Mouse (Mus musculus) spleen, postnatal 36 days (tissue): ENCODE measurements at regions not wholly inside any gene's neighbourhood (a gene's known extent, or its start where the extent isn't known, plus 50 kb on each side); places are given as distances from the start of the nearest gene placed in this dataset.
"Not testable (repeated sequence)": the region's sequence is repeated elsewhere in the genome, so short reads cannot be mapped to it uniquely, and the experiment has no call there.

Experiments used
- DNase-seq, 2 experiments: peaks; one replicate each; pipeline ENCODE4 v3.0.0; 2022; ENCODE audit warnings: low spot score in 2 of 2, mixed read lengths in 1 of 2

- no peak for DNase-seq
Measured at GRCm38 (mm10) chr16:57923447-57924129, 169.1 kb upstream of the Col8a1 start.

- no peak for DNase-seq
Measured at GRCm38 (mm10) chr16:57924130-57924495, 169.6 kb upstream of the Col8a1 start.

- no peak for DNase-seq
Measured at GRCm38 (mm10) chr16:57927816-57928215, 173.3 kb upstream of the Col8a1 start.

- DNase-seq: no peak
Measured at GRCm38 (mm10) chr16:57928301-57928700, 173.8 kb upstream of the Col8a1 start.

GRCm38 (mm10) chr16:57929151-57929764, 174.7 kb upstream of the Col8a1 start:
- DNase-seq: no peak

GRCm38 (mm10) chr16:57945404-57945803, 190.9 kb upstream of the Col8a1 start:
- DNase-seq: no peak

- no peak for DNase-seq
Measured at GRCm38 (mm10) chr16:57947309-57947708, 192.8 kb upstream of the Col8a1 start.

GRCm38 (mm10) chr16:57949680-57950079, 195.1 kb upstream of the Col8a1 start:
- no peak for DNase-seq

GRCm38 (mm10) chr16:57970956-57971355, 216.4 kb upstream of the Col8a1 start:
- DNase-seq: no peak

- no peak for DNase-seq
Measured at GRCm38 (mm10) chr16:57984111-57984510, 229.6 kb upstream of the Col8a1 start.

GRCm38 (mm10) chr16:58005740-58006139, 251.2 kb upstream of the Col8a1 start:
- DNase-seq: no peak

- DNase-seq: no peak
Measured at GRCm38 (mm10) chr16:58013557-58013956, 259.0 kb upstream of the Col8a1 start.

GRCm38 (mm10) chr16:58027525-58027924, 273.0 kb upstream of the Col8a1 start:
- no peak for DNase-seq

- not testable (repeated sequence) for DNase-seq
Measured at GRCm38 (mm10) chr16:58028541-58028940, 274.0 kb upstream of the Col8a1 start.

- DNase-seq: no peak
Measured at GRCm38 (mm10) chr16:58029674-58030073, 275.1 kb upstream of the Col8a1 start.

GRCm38 (mm10) chr16:58068654-58069271, 314.2 kb upstream of the Col8a1 start:
- no peak for DNase-seq

GRCm38 (mm10) chr16:58072441-58072840, 317.9 kb upstream of the Col8a1 start:
- no peak for DNase-seq

- DNase-seq: no peak
Measured at GRCm38 (mm10) chr16:58100351-58100750, 307.9 kb upstream of the Dcbld2 start.

- DNase-seq: no peak
Measured at GRCm38 (mm10) chr16:58110452-58110851, 297.8 kb upstream of the Dcbld2 start.

GRCm38 (mm10) chr16:58126086-58126485, 282.2 kb upstream of the Dcbld2 start:
- DNase-seq: no peak

GRCm38 (mm10) chr16:58136144-58136905, 271.9 kb upstream of the Dcbld2 start:
- DNase-seq: no peak

- DNase-seq: no peak
Measured at GRCm38 (mm10) chr16:58136979-58137378, 271.3 kb upstream of the Dcbld2 start.
